Mouse (Mus musculus): ENCODE data around the gene Mprip. TPM values are rescaled to one million over a fixed set of nuclear protein-coding genes. Genes with fewer than 3 reads are reported as not detected.
A peak's percentile ranks its signal among the peaks of the same experiment; 100 is the strongest.

Gene Mprip
- polyA plus RNA-seq, 1 experiment from 2014 or later = 97.6 TPM

- no peaks in the 10 kb centered on the region for H3K9me3 ChIP-seq (ENCODE audit: control insufficient read depth, low read length)
- no peak for ATAC-seq (replicated peaks; ENCODE audit: low FRiP score)
- H3K4me1 ChIP-seq (replicated peaks; ENCODE audit: control insufficient read depth, insufficient read depth, low read length) = no peaks in the 10 kb centered on the region
- H3K9ac ChIP-seq (ENCODE audit: low read length) = no peak overlapping the region
- H3K4me3 ChIP-seq (ENCODE audit: low read depth, low read length) = no peak overlapping the region
- H3K27me3 ChIP-seq (ENCODE audit: control insufficient read depth, insufficient read depth, low read length) = no peaks in the 10 kb centered on the region
- WGBS = 85% methylated on average over 4 of the region's 4 CpGs
- H3K27ac ChIP-seq (ENCODE audit: low read depth, low read length) = no peak overlapping the region
- H3K4me2 ChIP-seq (ENCODE audit: low read depth, low read length, severe bottlenecking) = no peak overlapping the region
- DNase-seq (ENCODE audit: low spot score) = no peak
- no peaks in the 10 kb centered on the region for H3K36me3 ChIP-seq (ENCODE audit: control insufficient read depth, insufficient read depth, low read length)
These were observed 118.3 kb downstream of the Mprip start for GRCm38 (mm10) chr11:59779406-59779805.

GRCm38 (mm10) chr11:59780241-59780640, 119.1 kb downstream of the Mprip start:
- Histone ChIP-seq H3K4me1 (replicated peaks; ENCODE audit: control insufficient read depth, insufficient read depth, low read length) (no peaks in the 10 kb centered on the region), H3K27ac (ENCODE audit: low read depth, low read length) (no peak overlapping the region), H3K9me3 (ENCODE audit: control insufficient read depth, low read length) (no peaks in the 10 kb centered on the region), H3K36me3 (ENCODE audit: control insufficient read depth, insufficient read depth, low read length) (no peaks in the 10 kb centered on the region), H3K27me3 (ENCODE audit: control insufficient read depth, insufficient read depth, low read length) (no peaks in the 10 kb centered on the region), H3K9ac (ENCODE audit: low read length) (no peak overlapping the region), H3K4me2 (ENCODE audit: low read depth, low read length, severe bottlenecking) (no peak overlapping the region), H3K4me3 (ENCODE audit: low read depth, low read length) (no peak overlapping the region)
- WGBS = 90% methylated on average over 4 of the region's 4 CpGs
- ATAC-seq (replicated peaks; ENCODE audit: low FRiP score) = no peak
- DNase-seq (ENCODE audit: low spot score) = no peak

- WGBS = 71% methylated on average over 7 of the region's 7 CpGs
- H3K9ac ChIP-seq (ENCODE audit: low read length) = no peak overlapping the region
- no peak overlapping the region for H3K27ac ChIP-seq (ENCODE audit: low read depth, low read length)
- H3K4me1 ChIP-seq (replicated peaks; ENCODE audit: control insufficient read depth, insufficient read depth, low read length) = peaks cover 5% of the 10 kb centered on the region; the same call in 1 of the 2 replicates
- H3K36me3 ChIP-seq (ENCODE audit: control insufficient read depth, insufficient read depth, low read length) = no peaks in the 10 kb centered on the region
- ATAC-seq (replicated peaks; ENCODE audit: low FRiP score) (no peak), DNase-seq (ENCODE audit: low spot score) (no peak)
- H3K9me3 ChIP-seq (ENCODE audit: control insufficient read depth, low read length) = no peaks in the 10 kb centered on the region
- H3K4me3 ChIP-seq (ENCODE audit: low read depth, low read length) = no peak overlapping the region
- H3K4me2 ChIP-seq (ENCODE audit: low read depth, low read length, severe bottlenecking) = no peak overlapping the region
- H3K27me3 ChIP-seq (ENCODE audit: control insufficient read depth, insufficient read depth, low read length) = no peaks in the 10 kb centered on the region
These were observed 121.0 kb downstream of the Mprip start for GRCm38 (mm10) chr11:59782091-59782590.

- Histone ChIP-seq H3K4me1 (replicated peaks; ENCODE audit: control insufficient read depth, insufficient read depth, low read length) (peaks cover 10% of the 10 kb centered on the region; the same call in 1 of the 2 replicates), H3K4me3 (ENCODE audit: low read depth, low read length) (no peak overlapping the region), H3K4me2 (ENCODE audit: low read depth, low read length, severe bottlenecking) (no peak overlapping the region), H3K27ac (ENCODE audit: low read depth, low read length) (no peak overlapping the region), H3K9me3 (ENCODE audit: control insufficient read depth, low read length) (no peaks in the 10 kb centered on the region), H3K36me3 (ENCODE audit: control insufficient read depth, insufficient read depth, low read length) (no peaks in the 10 kb centered on the region), H3K9ac (ENCODE audit: low read length) (no peak overlapping the region), H3K27me3 (ENCODE audit: control insufficient read depth, insufficient read depth, low read length) (no peaks in the 10 kb centered on the region)
- DNase-seq (ENCODE audit: low spot score) (no peak), ATAC-seq (replicated peaks; ENCODE audit: low FRiP score) (no peak)
- 93% methylated on average over 6 of the region's 6 CpGs for WGBS
These were observed 122.5 kb downstream of the Mprip start for GRCm38 (mm10) chr11:59783591-59783990.

- Histone ChIP-seq H3K27me3 (ENCODE audit: control insufficient read depth, insufficient read depth, low read length) (no peaks in the 10 kb centered on the region), H3K4me3 (ENCODE audit: low read depth, low read length) (peak overlapping the region; percentile 37), H3K36me3 (ENCODE audit: control insufficient read depth, insufficient read depth, low read length) (no peaks in the 10 kb centered on the region; the same call in 1 of the 2 replicates), H3K9me3 (ENCODE audit: control insufficient read depth, low read length) (no peaks in the 10 kb centered on the region), H3K4me2 (ENCODE audit: low read depth, low read length, severe bottlenecking) (peak overlapping the region; percentile 76), H3K27ac (ENCODE audit: low read depth, low read length) (no peak overlapping the region), H3K9ac (ENCODE audit: low read length) (peak overlapping the region; percentile 63), H3K4me1 (replicated peaks; ENCODE audit: control insufficient read depth, insufficient read depth, low read length) (peaks cover 10% of the 10 kb centered on the region; the same call in 1 of the 2 replicates)
- ATAC-seq (replicated peaks; ENCODE audit: low FRiP score) = no peak
- WGBS = 55% methylated on average over 15 of the region's 15 CpGs
- no peak for DNase-seq (ENCODE audit: low spot score)
These were observed 125.5 kb downstream of the Mprip start for GRCm38 (mm10) chr11:59786444-59787198.

- H3K27ac ChIP-seq (ENCODE audit: low read depth, low read length) = no peak within 1 kb of the TSS
These were observed 126.2 kb downstream of the Mprip start, which contains the start of gene Pld6 for GRCm38 (mm10) chr11:59787199-59787781. Gene Pld6 (minus strand): TSS chr11:59787645.

GRCm38 (mm10) chr11:59789311-59789710, 128.2 kb downstream of the Mprip start:
- no peak for DNase-seq (ENCODE audit: low spot score)
- H3K4me1 ChIP-seq (replicated peaks; ENCODE audit: control insufficient read depth, insufficient read depth, low read length) = peaks cover 10% of the 10 kb centered on the region; the same call in 1 of the 2 replicates
- no peak overlapping the region for H3K27ac ChIP-seq (ENCODE audit: low read depth, low read length)
- ATAC-seq (replicated peaks; ENCODE audit: low FRiP score) = no peak
- H3K36me3 ChIP-seq (ENCODE audit: control insufficient read depth, insufficient read depth, low read length) = peaks cover 4% of the 10 kb centered on the region; the same call in 1 of the 2 replicates
- H3K4me2 ChIP-seq (ENCODE audit: low read depth, low read length, severe bottlenecking) = no peak overlapping the region
- 92% methylated on average over 1 of the region's 1 CpGs for WGBS
- no peak overlapping the region for H3K9ac ChIP-seq (ENCODE audit: low read length)
- no peak overlapping the region for H3K4me3 ChIP-seq (ENCODE audit: low read depth, low read length)
- H3K9me3 ChIP-seq (ENCODE audit: control insufficient read depth, low read length) = no peaks in the 10 kb centered on the region
- H3K27me3 ChIP-seq (ENCODE audit: control insufficient read depth, insufficient read depth, low read length) = no peaks in the 10 kb centered on the region

More at GRCm38 (mm10) chr11:59787199-59787781, 126.2 kb downstream of the Mprip start, which contains the start of gene Pld6:
- WGBS = under 1% methylated on average over 51 of the region's 51 CpGs
- Histone ChIP-seq H3K4me2 (ENCODE audit: low read depth, low read length, severe bottlenecking) (peak within 1 kb of the TSS; percentile 76), H3K36me3 (ENCODE audit: control insufficient read depth, insufficient read depth, low read length) (peaks cover 3% of the 10 kb centered on the region; the same call in 1 of the 2 replicates), H3K4me1 (replicated peaks; ENCODE audit: control insufficient read depth, insufficient read depth, low read length) (peaks cover 10% of the 10 kb centered on the region; the same call in 1 of the 2 replicates), H3K4me3 (ENCODE audit: low read depth, low read length) (peak within 1 kb of the TSS; percentile 37), H3K9me3 (ENCODE audit: control insufficient read depth, low read length) (no peaks in the 10 kb centered on the region), H3K27me3 (ENCODE audit: control insufficient read depth, insufficient read depth, low read length) (no peaks in the 10 kb centered on the region), H3K9ac (ENCODE audit: low read length) (peak within 1 kb of the TSS; percentile 63)
- peak; percentile 86 for DNase-seq (ENCODE audit: low spot score)
- ATAC-seq (replicated peaks; ENCODE audit: low FRiP score) = peak; percentile 71

GRCm38 (mm10) chr11:59793390-59793789, 132.3 kb downstream of the Mprip start:
- Histone ChIP-seq H3K9ac (ENCODE audit: low read length) (no peak overlapping the region), H3K4me3 (ENCODE audit: low read depth, low read length) (no peak overlapping the region), H3K36me3 (ENCODE audit: control insufficient read depth, insufficient read depth, low read length) (peaks cover 14% of the 10 kb centered on the region; the same call in 1 of the 2 replicates), H3K4me2 (ENCODE audit: low read depth, low read length, severe bottlenecking) (no peak overlapping the region), H3K27me3 (ENCODE audit: control insufficient read depth, insufficient read depth, low read length) (no peaks in the 10 kb centered on the region), H3K4me1 (replicated peaks; ENCODE audit: control insufficient read depth, insufficient read depth, low read length) (no peaks in the 10 kb centered on the region), H3K9me3 (ENCODE audit: control insufficient read depth, low read length) (no peaks in the 10 kb centered on the region), H3K27ac (ENCODE audit: low read depth, low read length) (no peak overlapping the region)
- 91% methylated on average over 6 of the region's 6 CpGs for WGBS
- DNase-seq (ENCODE audit: low spot score) (no peak), ATAC-seq (replicated peaks; ENCODE audit: low FRiP score) (no peak)
